Mouse (Mus musculus) left cerebral cortex, postnatal 36 days (tissue): ENCODE data around the gene Trappc1. TPM values are rescaled to one million over a fixed set of nuclear protein-coding genes. Genes with fewer than 3 reads are reported as not detected.
"Not testable (repeated sequence)": the region's sequence is repeated elsewhere in the genome, so short reads cannot be mapped to it uniquely, and the experiment has no call there.

Experiments used
- DNase-seq, 2 experiments: peaks; one replicate each; pipeline ENCODE4 v3.0.0; 2021 to 2022; ENCODE audit warnings: low spot score in 2 of 2, mixed read lengths in 1 of 2
- intact Hi-C: fragments of 180-260 bp; cut with DNase I; formaldehyde crosslinking; loops from one replicate; pipeline ENCODE4 v1.15.1; 2025
- total RNA-seq, 2 experiments: library from RNA; stranded (reverse); gene quantifications; 2 replicates each; pipeline ENCODE4 v1.2.3; 2021

The Trappc1 gene
- 10 to 100 TPM; 50.9 to 59.8 TPM for total RNA-seq

DNA sequence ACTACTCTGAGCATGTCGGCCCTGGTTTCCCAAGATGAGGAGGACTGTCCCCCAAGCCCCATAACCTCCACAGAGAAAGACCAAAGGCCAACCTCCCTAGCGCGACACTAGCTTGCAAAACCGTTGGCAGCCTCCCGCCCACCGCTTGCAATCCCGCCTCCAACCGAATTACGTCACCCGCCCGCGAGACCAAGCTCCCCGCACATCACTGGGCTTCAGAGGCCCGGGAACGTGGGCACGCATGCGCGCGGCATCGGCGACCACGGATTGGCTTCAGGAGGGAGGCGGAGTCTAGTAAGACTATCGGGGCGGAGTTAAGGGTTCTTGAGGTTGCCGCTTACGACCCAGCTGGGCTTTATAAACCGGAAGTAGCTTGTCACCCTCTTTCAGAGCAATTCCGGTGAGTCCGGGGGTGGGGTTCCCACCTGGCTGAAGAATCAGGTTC is at the start of gene Trappc1, which contains the start of gene Cntrob:
TSS of gene Trappc1 (plus strand) at position 314 of the 445 bp plus-strand sequence.
TSS of gene Cntrob (minus strand) at position 109 of the 445 bp plus-strand sequence.
- DNase-seq: peak; percentile 99
- intact Hi-C loops: loop anchor here (5.0 kb wide), 2 partner anchors 44 to 56 kb away; partner anchors contain the start of gene Chd3

DNA sequence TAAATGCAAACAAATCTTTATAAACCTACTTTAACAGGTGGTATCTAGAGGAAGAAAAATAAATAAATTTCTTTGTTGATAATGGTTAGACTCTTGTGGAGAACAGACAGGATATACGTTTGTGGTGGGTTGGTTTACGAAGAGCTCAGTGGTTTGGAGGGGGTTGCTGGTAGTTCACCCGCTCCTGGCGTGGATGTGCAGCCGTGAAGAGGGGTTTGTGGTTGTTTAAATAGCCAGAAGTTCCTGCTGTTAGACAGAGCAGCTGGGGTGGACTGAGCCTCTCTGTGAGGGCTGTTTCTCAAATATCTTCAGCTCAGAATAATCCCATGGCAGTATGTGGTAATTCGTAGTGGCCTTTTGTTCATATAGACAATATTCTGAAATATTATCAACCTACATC is 48.1 kb upstream of the Trappc1 start:
- DNase-seq: no peak
- intact Hi-C loops: no loop called here

DNA sequence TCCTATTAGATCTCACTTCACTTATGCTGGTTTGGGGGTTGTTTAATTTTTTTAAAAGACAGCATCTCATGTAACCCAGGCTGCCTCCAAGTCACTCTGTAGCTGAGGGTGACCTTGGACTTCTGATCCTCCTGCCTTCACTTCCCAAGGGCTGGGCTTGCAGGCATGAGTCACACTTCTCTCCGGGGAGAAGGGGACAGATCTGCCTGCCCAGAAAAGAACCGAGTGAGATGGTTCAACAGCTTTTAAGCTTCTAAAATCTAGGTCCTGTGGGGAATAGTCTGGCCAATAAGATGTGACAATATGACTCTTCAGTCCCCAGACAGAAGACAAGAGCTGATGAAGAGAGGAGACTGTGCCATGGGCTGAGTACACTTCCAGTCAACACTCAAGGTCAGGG is 47.7 kb upstream of the Trappc1 start:
- DNase-seq: no peak
- intact Hi-C loops: no loop called here

DNA sequence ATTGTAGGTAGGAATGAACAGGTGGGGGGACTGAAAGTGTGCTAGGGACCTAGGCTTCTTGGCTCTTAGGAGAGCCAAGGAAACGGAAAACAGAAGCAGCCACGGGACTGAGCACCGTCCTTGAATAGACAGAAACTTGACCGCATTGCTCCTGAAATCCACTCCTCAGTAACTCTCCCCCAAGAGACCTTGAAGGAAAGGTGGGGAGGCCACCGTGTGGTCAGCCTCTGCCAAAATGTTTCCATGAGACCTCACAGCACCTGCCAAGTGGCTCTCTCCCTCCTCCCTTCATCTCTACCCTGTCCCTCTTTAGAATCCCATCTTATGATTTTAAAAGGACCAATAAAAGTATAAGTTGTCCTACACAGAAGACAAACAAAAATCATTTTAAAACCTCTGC is 46.5 kb upstream of the Trappc1 start:
- intact Hi-C loops: no loop called here
- DNase-seq: no peak

DNA sequence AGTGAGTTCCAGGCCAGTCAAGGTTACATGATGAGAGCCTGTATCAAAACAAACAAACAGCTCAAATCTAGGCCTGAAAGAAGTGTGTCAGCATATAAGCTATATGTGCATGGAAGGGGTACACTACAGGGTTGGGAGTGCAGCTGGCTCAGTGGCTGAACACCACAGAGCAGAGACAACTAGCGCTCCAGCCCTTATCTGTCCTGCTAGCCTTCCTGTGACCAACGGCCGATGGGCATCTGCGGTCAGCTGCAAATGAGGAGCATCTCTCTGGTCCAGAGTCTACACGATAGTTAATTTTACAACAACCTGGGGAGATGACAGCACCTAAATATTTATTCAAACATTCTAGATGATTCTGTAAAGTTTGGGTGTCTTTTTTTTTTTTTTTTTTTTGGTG is 32.7 kb upstream of the Trappc1 start:
- intact Hi-C loops: no loop called here
- no peak for DNase-seq

DNA sequence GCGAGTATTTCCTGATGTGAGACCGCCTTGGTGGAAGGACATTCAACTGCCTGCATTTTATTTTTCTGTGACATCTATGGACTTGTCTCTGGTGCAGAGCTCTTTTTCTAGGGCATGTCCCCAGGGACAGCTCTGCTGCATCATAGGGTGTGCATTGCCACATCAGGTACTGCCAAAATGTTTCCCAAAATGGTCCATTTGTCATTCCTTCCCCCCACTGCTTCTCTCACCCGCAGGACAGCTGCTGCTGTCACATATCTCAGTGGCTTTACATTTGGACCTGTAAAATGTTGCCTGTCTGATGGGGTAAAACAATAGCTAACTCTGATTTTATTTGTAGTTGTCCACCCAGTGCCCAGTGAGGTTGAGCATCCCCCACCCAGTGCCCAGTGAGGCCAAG is 28.5 kb upstream of the Trappc1 start:
- intact Hi-C loops: no loop called here
- peak; percentile 17 to 21 for DNase-seq

DNA sequence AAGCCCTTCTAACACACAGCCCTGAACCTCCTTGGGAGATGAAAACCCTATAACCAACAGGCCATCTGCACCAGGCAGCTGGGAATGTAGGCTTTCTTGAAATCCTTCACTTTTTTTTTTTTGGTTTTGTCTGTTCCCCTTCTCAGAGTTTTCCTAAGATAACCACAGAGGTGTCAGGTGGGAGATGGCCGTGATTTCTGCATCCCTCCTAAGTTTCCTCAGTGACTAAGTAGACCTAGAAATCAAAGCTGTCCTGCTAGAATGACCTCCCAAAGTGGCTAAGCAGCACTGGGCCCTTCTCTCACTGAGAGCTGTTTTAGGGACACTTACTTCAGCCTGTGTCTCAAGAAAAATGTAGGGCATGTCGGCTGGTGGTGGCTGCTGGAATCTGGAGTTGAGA is 26.0 kb upstream of the Trappc1 start:
- DNase-seq: no peak
- intact Hi-C loops: no loop called here

DNA sequence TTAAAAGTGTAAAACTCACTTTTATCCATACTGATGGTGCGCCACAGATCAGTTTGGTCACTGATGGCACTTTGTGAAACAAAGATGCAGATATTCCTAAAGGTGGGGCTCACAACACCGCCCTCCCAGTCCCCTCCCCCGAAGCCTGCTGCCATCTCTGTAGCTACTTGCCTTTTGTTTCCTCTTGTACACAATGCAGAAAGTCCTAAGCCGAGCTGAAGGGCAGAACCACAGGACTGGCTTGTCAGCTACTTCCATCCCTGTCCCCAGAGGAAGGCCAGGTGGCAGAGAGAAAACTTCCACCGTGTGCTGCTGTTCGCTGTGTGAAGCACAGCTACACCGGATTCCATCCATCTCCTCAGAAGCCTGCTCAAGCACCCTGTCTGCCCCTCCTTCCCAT is 25.5 kb upstream of the Trappc1 start:
- DNase-seq: no peak
- intact Hi-C loops: no loop called here

DNA sequence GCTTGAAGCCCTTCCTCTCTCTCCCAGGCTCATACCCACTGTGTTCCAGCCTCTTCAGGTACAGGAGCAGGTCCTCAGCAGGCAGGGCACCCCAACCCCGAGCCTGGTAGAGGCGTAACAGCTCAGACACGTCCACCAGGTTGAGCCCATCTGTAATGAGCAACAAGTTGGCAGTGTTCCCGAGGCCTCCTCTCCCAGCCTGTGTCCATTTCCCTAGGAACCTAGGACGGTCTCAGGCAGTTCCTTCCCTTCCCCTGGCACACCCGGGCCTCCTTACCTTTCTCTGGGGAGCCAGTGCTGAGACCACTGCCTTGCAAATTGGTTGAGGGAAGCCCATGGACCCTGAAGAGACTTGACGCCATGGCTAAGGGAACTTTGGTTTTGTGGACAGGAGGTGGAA is 21.0 kb upstream of the Trappc1 start:
- DNase-seq: no peak
- intact Hi-C loops: no loop called here

DNA sequence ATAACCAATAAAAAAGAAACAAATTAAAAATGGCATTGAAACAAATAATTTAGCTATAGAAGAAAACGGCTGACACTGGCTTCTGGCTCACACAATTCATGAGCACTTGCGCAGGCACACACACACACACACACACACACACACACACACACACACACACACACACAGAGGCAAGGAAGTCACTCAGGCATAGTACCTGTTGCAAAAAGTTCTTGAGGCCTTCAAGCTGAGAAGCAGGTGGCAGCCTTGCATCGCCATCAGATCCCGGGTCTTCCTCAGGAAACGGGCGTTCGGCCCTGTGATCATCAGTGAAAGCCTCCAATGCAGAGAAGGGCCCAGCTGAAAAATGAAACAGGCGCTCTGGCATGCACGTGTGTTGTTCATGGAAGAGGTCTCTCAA is 18.5 kb upstream of the Trappc1 start:
- intact Hi-C loops: no loop called here
- no peak for DNase-seq

DNA sequence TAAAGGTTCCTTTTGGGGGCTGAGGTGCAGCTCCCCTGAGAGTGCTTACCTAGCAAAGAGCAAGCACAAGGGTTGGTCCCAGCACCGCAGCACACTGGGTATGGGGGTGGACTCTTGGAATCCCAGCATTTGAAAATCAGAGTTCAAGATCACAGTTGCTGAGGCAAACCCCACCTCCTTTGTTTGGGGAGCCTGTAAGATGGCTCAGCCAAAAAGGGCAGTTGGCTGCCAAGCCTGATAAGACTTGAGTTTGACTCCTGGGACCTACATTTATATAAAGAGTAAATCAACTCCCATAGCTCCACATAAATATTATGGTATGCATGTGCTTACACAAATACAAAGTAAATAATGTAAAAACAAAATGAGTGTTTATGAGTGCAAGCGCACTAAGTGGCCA is 17.7 kb upstream of the Trappc1 start:
- intact Hi-C loops: no loop called here
- no peak for DNase-seq

DNA sequence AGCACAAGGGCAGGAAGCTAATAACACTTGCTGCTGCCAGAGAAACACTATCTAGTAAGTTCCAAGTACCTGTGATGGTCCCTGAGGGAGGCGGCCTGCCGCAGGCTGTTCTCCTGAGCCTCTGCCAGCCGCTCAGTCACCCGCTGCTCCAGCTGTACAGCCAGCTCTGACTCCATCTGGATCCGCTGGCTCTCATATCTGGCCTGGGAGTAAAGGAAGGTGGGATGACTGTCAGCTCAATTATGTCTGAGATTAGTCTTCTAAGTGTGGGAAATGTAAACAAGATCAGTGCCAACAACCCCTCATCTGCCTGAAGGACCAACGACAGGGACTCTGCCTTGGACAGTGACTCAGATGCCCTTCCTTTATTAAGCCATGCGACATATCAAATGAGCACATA is 12.5 kb upstream of the Trappc1 start:
- no peak for DNase-seq
- intact Hi-C loops: no loop called here

DNA sequence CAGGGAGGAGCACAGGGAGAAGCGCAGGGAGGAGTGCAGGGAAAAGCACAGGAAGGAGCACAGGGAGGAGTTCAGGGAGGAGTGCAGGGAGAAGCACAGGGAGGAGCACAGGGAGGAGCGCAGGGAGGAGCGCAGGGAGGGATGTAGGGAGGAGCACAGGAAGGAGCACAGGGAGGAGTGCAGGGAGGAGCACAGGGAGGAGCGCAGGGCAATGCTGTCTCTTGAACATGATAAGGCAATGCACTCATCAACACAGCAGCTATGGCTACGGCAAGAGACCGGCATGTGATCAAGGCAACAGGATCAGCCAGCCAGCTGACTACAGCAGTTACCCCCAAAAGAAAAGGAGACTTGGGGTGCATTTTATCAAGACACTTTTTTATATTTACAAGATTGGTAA is 7.4 kb upstream of the Trappc1 start:
- intact Hi-C loops: no loop called here
- no peak for DNase-seq

DNA sequence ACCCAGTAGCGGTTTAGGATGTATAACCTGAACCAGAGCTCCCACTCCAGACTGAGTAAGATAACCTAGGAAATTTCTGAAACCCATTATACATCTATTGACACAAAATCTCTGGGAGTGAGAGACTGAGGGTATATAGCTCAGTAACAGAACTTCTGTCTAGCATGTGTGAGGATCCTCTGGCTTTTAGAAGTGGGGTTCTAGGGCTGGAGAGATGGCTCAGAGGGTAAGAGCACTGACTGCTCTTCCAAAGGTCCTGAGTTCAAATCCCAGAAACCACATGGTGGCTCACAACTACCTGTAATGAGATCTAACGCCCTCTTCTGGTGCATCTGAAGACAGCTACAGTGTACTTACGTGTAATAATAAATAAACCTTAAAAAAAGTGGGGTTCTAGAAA is 5.8 kb upstream of the Trappc1 start:
- DNase-seq, intact Hi-C loops: not testable (repeated sequence)

DNA sequence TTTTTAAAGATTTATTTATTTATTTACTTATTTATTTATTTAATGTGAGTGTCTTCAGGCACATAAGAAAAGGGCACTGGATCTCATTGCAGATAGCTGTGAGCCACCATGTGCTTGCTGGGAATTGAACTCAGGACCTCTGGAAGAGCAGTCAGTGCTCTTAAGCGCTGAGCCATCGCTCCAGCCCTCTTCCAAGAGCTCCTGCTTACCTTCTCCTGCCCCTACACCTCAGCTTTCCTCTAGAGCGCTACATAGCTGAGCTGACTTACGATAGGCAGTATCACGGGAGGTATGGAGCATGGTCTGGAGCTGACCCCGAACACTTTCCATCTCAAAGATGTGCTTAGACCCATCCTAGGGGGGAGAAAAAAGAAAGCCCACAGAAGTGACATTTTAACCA is 2.2 kb upstream of the Trappc1 start:
- DNase-seq: no peak
- intact Hi-C loops: loop anchor here (5.0 kb wide), 2 partner anchors 46 to 54 kb away; partner anchors contain the start of gene Chd3

DNA sequence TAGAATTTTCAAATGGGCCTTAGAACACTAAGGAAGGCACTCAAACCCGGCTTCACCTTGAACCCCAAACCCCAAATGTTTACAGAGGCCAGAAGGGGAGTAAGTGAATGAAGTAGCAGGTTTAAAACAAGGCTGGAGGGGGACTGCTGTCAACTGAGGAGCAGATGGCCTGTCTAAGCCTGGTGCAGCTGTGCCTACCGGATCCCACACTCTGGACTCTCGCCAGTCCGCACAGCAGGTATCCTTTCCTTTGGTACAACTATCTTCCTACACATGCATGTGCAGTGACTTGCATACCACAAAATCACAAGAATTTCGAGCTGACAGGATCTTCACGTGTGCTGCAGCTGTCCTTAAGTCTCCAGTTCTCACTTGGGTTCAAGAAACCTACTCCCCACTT is 1.8 kb upstream of the Trappc1 start:
- DNase-seq: peak; percentile 44 to 62
- intact Hi-C loops: loop anchor here (5.0 kb wide), 2 partner anchors 45 to 55 kb away; partner anchors contain the start of gene Chd3

DNA sequence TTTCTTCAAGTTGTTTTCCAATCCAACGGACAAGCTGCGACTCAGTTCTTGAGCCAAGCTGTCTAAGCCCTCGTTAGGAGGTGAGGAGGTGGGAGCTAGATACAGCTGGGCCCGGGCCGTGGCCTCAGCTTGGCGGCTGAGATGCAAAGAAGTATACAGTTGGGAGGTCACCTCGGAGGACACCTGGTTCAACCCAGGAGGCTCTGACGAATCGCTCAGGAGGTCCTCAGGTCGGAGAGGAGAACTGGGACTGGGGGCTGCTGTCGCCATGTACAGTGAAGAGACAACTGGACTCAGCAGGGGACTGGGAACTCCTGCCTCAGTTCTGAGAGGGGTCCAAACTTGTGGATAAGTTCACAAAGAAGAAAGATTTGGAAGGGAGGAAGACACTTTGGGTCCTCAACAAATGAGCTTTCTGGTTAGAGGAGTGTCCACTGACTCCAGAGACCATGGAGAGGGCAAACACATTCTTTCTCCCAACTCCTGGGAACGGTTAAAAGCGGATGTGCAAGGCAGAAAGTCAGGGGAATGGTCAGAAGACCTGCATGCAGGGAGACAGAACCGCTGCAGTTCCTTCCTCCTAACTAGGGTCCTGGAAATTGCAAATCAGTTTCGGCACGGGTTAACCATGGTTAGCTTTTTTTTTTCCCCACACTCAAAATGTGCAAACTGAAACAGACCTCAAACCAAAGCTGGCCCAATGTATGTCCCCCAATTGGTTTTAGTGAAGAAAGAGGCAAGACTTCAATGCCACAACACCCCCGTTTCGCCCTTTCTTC is 898 bp upstream of the Trappc1 start:
- DNase-seq: no peak
- intact Hi-C loops: loop anchor here (5.0 kb wide), 2 partner anchors 44 to 56 kb away; partner anchors contain the start of gene Chd3

DNA sequence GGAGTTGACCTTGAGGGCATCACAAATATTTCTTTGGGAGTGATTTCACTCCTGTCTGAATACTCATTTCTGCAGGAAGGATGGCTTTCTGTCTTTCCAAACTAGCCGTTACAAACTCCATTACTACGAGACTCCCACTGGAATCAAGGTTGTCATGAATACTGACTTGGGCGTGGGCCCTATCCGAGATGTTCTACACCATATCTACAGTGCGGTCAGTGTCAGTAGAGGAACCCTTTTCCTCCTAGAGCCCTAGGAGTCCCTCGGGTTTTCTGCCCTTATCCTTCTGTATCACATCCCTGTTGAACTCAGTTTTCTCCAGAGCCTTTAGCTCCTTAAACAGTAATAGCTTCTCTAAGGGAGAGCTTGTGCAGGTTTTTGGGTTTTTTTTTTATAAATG is 969 bp downstream of the Trappc1 start:
- intact Hi-C loops: loop anchor here (5.0 kb wide), 3 partner anchors 43 to 63 kb away; partner anchors contain the start of gene Chd3

DNA sequence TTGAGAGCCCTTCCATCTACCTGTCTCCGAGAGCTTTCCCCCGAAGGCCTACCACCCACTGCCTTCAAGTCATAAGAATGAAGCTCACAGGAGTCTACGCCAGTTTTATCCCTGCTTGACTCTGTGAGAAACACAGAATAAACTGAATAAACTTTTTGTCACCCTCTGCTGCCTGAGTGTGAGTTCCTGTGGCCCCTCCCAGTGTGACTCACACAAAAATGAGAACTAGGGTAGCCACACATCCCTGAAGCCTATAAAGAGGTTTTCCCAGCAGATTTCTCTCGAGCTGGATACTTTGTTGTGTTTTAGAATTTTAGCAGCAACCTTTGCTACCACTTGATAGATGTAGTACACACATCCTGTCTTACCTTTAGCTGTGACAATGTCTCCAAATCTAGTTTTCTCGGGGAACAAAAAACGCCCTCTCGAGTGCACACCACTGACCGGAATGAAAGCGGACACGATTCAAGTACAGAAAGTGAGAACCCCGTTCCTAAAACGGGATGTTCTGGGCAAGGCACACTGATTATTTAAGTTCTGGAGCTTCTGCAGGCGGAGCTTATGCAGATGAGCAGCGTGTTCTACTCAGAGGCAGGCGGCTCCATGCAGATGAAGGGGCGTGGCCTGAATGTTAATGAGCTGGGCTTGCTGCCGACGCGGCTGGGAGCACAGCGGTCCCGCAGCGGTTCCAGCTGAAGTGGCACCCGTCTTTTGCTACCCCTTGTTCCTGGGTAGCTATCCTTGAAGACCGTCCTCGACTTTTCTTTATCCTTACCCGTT is 2.0 kb downstream of the Trappc1 start, which contains the start of gene Kcnab3:
TSS of gene Kcnab3 (plus strand) at position 631 of the 780 bp plus-strand sequence.
- DNase-seq: peak; percentile 72 to 79
- intact Hi-C loops: loop anchor here (5.0 kb wide), 1 partner anchor 61 kb away; no protein-coding TSS in a partner anchor

More for the DNA sequence above, 969 bp downstream of the Trappc1 start:
- DNase-seq: no peak
